Mouse (Mus musculus): Measurements from ENCODE around the gene Pth2. TPM values are rescaled to one million over a fixed set of nuclear protein-coding genes. Genes with fewer than 3 reads are reported as not detected.

Gene Pth2
- not detected in 2 replicates for polyA plus RNA-seq (2015; fragmentation: Nextera tagmentation; extraction: Ambion mirVana)

DNA sequence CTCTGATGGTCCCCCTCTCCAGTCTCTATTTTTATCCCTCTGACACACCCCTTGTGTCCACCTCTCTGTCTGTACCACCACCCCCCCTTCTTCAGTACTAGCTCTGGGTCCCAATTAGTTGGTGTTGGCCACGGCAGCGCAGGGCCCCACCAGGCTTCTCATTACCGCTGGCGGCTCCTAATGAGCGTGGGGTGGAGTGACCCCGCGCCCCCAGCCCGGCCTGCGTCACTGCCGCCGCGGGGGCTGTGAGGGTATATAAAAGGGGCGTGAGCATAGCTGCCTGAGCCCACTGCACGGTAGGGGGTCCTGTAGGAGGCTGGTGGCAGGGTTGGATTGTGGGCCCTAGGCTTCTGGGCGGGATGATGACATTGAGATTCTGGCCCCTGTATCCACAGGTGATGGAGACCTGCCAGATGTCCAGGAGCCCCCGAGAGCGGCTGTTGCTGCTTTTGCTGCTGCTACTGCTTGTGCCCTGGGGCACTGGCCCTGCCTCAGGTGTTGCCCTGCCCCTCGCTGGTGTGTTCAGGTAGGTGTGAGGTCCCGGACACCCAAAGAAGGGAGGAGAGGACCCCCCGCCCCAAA is at the start of gene Pth2:
Gene Pth2, plus strand, starts transcription at position 100 of the 582 bp plus-strand sequence.
- peaks cover 10% of the 10 kb centered on the region for H3K4me1 ChIP-seq (ENCODE audit: control insufficient read depth, low read depth, low read length)
- no peaks in the 10 kb centered on the region for H3K36me3 ChIP-seq (ENCODE audit: control insufficient read depth, insufficient read depth)
- H3K9ac ChIP-seq (ENCODE audit: low read depth, low read length), result no peak within 1 kb of the TSS
- 22% methylated on average over 20 of the region's 20 CpGs for WGBS (ENCODE audit: insufficient replicate concordance)
- no peak within 1 kb of the TSS for H3K27ac ChIP-seq (ENCODE audit: low read length)
- H3K4me3 ChIP-seq (ENCODE audit: low read depth, low read length), result peak within 1 kb of the TSS; percentile 47; the same call in 1 of the 2 replicates
- ATAC-seq (ENCODE audit: low read depth), result no peak
- no peaks in the 10 kb centered on the region for H3K9me3 ChIP-seq (replicated peaks; ENCODE audit: control insufficient read depth, low read length)
- H3K27me3 ChIP-seq (ENCODE audit: control insufficient read depth, insufficient read depth, low read depth, low read length), result peaks cover 96% of the 10 kb centered on the region
- peak within 1 kb of the TSS; percentile 71 for H3K4me2 ChIP-seq (ENCODE audit: low read depth, low read length)

GRCm38 (mm10) chr7:45131850-45132249 is 48.9 kb upstream of the Pth2 start:
- H3K9me3 ChIP-seq (replicated peaks; ENCODE audit: control insufficient read depth, low read length), result no peaks in the 10 kb centered on the region
- peaks cover 41% of the 10 kb centered on the region for H3K4me1 ChIP-seq (ENCODE audit: control insufficient read depth, low read depth, low read length)
- peaks cover 5% of the 10 kb centered on the region for H3K36me3 ChIP-seq (ENCODE audit: control insufficient read depth, insufficient read depth)
- no peak for ATAC-seq (ENCODE audit: low read depth)
- 74% methylated on average over 11 of the region's 11 CpGs for WGBS (ENCODE audit: insufficient replicate concordance)
- no peak overlapping the region for H3K4me3 ChIP-seq (ENCODE audit: low read depth, low read length)
- H3K27me3 ChIP-seq (ENCODE audit: control insufficient read depth, insufficient read depth, low read depth, low read length), result no peaks in the 10 kb centered on the region
- H3K9ac ChIP-seq (ENCODE audit: low read depth, low read length), result no peak overlapping the region
- no peak overlapping the region for H3K4me2 ChIP-seq (ENCODE audit: low read depth, low read length)
- no peak overlapping the region for H3K27ac ChIP-seq (ENCODE audit: low read length)

DNA sequence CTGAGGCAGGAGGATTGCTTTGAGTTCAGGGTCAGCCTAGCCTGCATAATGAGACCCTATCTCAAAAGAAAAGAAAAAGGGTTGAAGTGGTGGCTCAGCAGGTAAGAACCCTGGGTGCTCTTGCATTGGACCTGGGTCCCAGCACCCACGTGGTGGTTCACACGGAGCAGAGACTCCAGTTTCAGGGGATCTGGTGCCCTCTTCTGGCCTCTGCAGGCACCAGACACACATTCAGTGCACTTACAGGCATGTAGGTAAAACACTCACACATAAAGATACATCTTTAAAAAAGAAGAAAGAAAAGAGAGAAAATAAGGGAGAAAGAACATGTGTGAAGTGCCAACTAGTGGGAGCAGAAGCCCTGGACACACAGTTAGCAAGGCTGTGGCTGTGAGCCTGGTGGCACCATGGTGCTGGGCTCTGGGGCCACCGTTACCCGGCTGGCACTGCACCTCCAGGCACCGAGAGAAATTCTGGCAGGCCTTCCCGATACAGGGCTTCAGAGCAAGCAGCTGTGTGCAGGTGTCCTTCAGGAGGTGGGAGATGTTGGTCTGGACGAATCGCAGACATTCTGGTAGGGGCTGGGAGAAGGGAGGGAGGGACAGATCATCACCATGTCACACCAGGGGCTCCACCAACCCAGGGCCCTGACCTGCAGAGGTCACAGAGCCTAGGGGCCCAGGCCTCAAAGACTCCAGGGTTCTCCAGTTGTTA is 47.2 kb upstream of the Pth2 start:
- Histone ChIP-seq H3K9me3 (replicated peaks; ENCODE audit: control insufficient read depth, low read length) (no peaks in the 10 kb centered on the region), H3K4me2 (ENCODE audit: low read depth, low read length) (no peak overlapping the region), H3K36me3 (ENCODE audit: control insufficient read depth, insufficient read depth) (no peaks in the 10 kb centered on the region), H3K4me3 (ENCODE audit: low read depth, low read length) (no peak overlapping the region), H3K9ac (ENCODE audit: low read depth, low read length) (no peak overlapping the region), H3K27ac (ENCODE audit: low read length) (no peak overlapping the region), H3K4me1 (ENCODE audit: control insufficient read depth, low read depth, low read length) (peaks cover 49% of the 10 kb centered on the region), H3K27me3 (ENCODE audit: control insufficient read depth, insufficient read depth, low read depth, low read length) (no peaks in the 10 kb centered on the region)
- WGBS (ENCODE audit: insufficient replicate concordance), result 80% methylated on average over 8 of the region's 8 CpGs
- no peak for ATAC-seq (ENCODE audit: low read depth)

GRCm38 (mm10) chr7:45134544-45135026 is 46.2 kb upstream of the Pth2 start:
- 6% methylated on average over 12 of the region's 12 CpGs for WGBS (ENCODE audit: insufficient replicate concordance)
- H3K4me2 ChIP-seq (ENCODE audit: low read depth, low read length), result peak overlapping the region; percentile 88
- peaks cover 46% of the 10 kb centered on the region for H3K4me1 ChIP-seq (ENCODE audit: control insufficient read depth, low read depth, low read length)

DNA sequence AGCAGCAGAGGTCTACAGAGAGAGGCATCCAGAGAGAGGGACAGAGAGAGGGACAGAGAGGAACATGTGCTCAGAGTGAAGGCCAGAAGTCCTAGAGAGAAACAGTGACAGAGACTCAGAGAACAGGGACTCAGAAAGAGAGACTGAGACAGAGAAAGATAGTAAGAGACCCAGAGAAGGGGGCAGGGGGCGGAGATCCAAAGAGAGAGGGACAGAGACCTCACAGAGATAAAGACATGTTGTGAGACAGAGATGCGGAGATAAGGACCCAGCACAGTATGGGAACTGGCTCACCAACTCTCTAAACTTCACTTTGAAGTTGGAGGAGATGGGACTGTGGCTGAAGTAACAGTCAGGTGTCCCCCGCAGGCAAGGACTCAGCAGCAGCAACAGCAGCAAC is 45.4 kb upstream of the Pth2 start:
- H3K9ac ChIP-seq (ENCODE audit: low read depth, low read length), result peak overlapping the region; percentile 81
- ATAC-seq (ENCODE audit: low read depth), result no peak
- 27% methylated on average over 3 of the region's 3 CpGs for WGBS (ENCODE audit: insufficient replicate concordance)
- H3K36me3 ChIP-seq (ENCODE audit: control insufficient read depth, insufficient read depth), result no peaks in the 10 kb centered on the region
- H3K9me3 ChIP-seq (replicated peaks; ENCODE audit: control insufficient read depth, low read length), result no peaks in the 10 kb centered on the region
- peak overlapping the region; percentile 88 for H3K4me2 ChIP-seq (ENCODE audit: low read depth, low read length)
- H3K4me1 ChIP-seq (ENCODE audit: control insufficient read depth, low read depth, low read length), result peaks cover 38% of the 10 kb centered on the region
- no peaks in the 10 kb centered on the region for H3K27me3 ChIP-seq (ENCODE audit: control insufficient read depth, insufficient read depth, low read depth, low read length)
- H3K4me3 ChIP-seq (ENCODE audit: low read depth, low read length), result peak overlapping the region; percentile 79
- peak overlapping the region; percentile 70 for H3K27ac ChIP-seq (ENCODE audit: low read length)

More at GRCm38 (mm10) chr7:45134544-45135026, 46.2 kb upstream of the Pth2 start:
- H3K4me3 ChIP-seq (ENCODE audit: low read depth, low read length), result peak overlapping the region; percentile 79
- H3K36me3 ChIP-seq (ENCODE audit: control insufficient read depth, insufficient read depth), result no peaks in the 10 kb centered on the region
- no peaks in the 10 kb centered on the region for H3K27me3 ChIP-seq (ENCODE audit: control insufficient read depth, insufficient read depth, low read depth, low read length)
- H3K9ac ChIP-seq (ENCODE audit: low read depth, low read length), result peak overlapping the region; percentile 25; the same call in 1 of the 2 replicates
- peak; percentile 31 for ATAC-seq (ENCODE audit: low read depth)
- H3K27ac ChIP-seq (ENCODE audit: low read length), result peak overlapping the region; percentile 70
- H3K9me3 ChIP-seq (replicated peaks; ENCODE audit: control insufficient read depth, low read length), result no peaks in the 10 kb centered on the region

- peak within 1 kb of the TSS; percentile 70 for H3K27ac ChIP-seq (ENCODE audit: low read length)
- peak within 1 kb of the TSS; percentile 81 for H3K9ac ChIP-seq (ENCODE audit: low read depth, low read length)
- no peaks in the 10 kb centered on the region for H3K27me3 ChIP-seq (ENCODE audit: control insufficient read depth, insufficient read depth, low read depth, low read length)
- peak within 1 kb of the TSS; percentile 88 for H3K4me2 ChIP-seq (ENCODE audit: low read depth, low read length)
- H3K9me3 ChIP-seq (replicated peaks; ENCODE audit: control insufficient read depth, low read length), result no peaks in the 10 kb centered on the region
- peaks cover 38% of the 10 kb centered on the region for H3K4me1 ChIP-seq (ENCODE audit: control insufficient read depth, low read depth, low read length)
- 1% methylated on average over 29 of the region's 29 CpGs for WGBS (ENCODE audit: insufficient replicate concordance)
- H3K4me3 ChIP-seq (ENCODE audit: low read depth, low read length), result peak within 1 kb of the TSS; percentile 79
- ATAC-seq (ENCODE audit: low read depth), result peak; percentile 76
- no peaks in the 10 kb centered on the region for H3K36me3 ChIP-seq (ENCODE audit: control insufficient read depth, insufficient read depth)
Measured at GRCm38 (mm10) chr7:45135993-45136567, 44.7 kb upstream of the Pth2 start, which contains the start of the genes Gm45713 and Flt3l. Gene Gm45713 (minus strand): TSS chr7:45136231. Gene Flt3l (minus strand): TSS chr7:45136432.

- H3K4me1 ChIP-seq (ENCODE audit: control insufficient read depth, low read depth, low read length), result peaks cover 38% of the 10 kb centered on the region
- peak; percentile 56 for ATAC-seq (ENCODE audit: low read depth)
- peak overlapping the region; percentile 28 for H3K4me2 ChIP-seq (ENCODE audit: low read depth, low read length)
- 15% methylated on average over 12 of the region's 12 CpGs for WGBS (ENCODE audit: insufficient replicate concordance)
- H3K36me3 ChIP-seq (ENCODE audit: control insufficient read depth, insufficient read depth), result no peaks in the 10 kb centered on the region
- H3K9ac ChIP-seq (ENCODE audit: low read depth, low read length), result no peak overlapping the region; the same call in 1 of the 2 replicates
- H3K27ac ChIP-seq (ENCODE audit: low read length), result 0 out of 2 replicates have a peak overlapping the region, but pooled peaks have one; percentile 35
- no peaks in the 10 kb centered on the region for H3K9me3 ChIP-seq (replicated peaks; ENCODE audit: control insufficient read depth, low read length)
- H3K27me3 ChIP-seq (ENCODE audit: control insufficient read depth, insufficient read depth, low read depth, low read length), result no peaks in the 10 kb centered on the region
- H3K4me3 ChIP-seq (ENCODE audit: low read depth, low read length), result no peak overlapping the region
Measured at GRCm38 (mm10) chr7:45137171-45138006, 43.4 kb upstream of the Pth2 start.

DNA sequence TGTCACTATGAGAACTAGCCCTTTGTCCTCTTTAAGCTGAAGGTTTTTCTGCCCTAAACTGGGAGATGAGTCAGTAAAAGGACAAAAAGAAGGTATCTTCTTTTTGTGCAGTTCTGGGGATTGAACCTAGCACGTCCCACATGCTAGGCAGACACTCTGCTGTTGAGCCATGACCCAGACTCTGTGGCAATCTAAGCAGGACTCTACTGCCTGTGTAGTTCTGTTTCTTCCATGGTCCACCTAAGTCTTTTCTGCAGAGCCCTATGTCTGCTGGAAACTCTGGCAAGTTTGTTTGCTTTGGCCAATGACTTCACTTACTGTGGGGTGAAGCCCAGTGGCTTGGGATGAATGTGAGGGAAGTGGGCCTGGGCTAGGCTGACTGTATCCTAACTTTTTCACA is 42.4 kb upstream of the Pth2 start:
- H3K4me3 ChIP-seq (ENCODE audit: low read depth, low read length), result no peak overlapping the region
- H3K9me3 ChIP-seq (replicated peaks; ENCODE audit: control insufficient read depth, low read length), result no peaks in the 10 kb centered on the region
- H3K4me2 ChIP-seq (ENCODE audit: low read depth, low read length), result no peak overlapping the region
- peaks cover 38% of the 10 kb centered on the region for H3K4me1 ChIP-seq (ENCODE audit: control insufficient read depth, low read depth, low read length)
- WGBS (ENCODE audit: insufficient replicate concordance), result 63% methylated on average over 1 of the region's 1 CpGs
- no peak for ATAC-seq (ENCODE audit: low read depth)
- H3K27me3 ChIP-seq (ENCODE audit: control insufficient read depth, insufficient read depth, low read depth, low read length), result no peaks in the 10 kb centered on the region
- no peak overlapping the region for H3K9ac ChIP-seq (ENCODE audit: low read depth, low read length)
- H3K27ac ChIP-seq (ENCODE audit: low read length), result no peak overlapping the region
- no peaks in the 10 kb centered on the region; the same call in 1 of the 2 replicates for H3K36me3 ChIP-seq (ENCODE audit: control insufficient read depth, insufficient read depth)
